Mouse (Mus musculus): Measurements from ENCODE around the gene Zfp13. TPM values are rescaled to one million over a fixed set of nuclear protein-coding genes. Genes with fewer than 3 reads are reported as not detected.
A peak's percentile ranks its signal among the peaks of the same experiment; 100 is the strongest.
"Not testable (repeated sequence)": the region's sequence is repeated elsewhere in the genome, so short reads cannot be mapped to it uniquely, and the experiment has no call there.

Gene Zfp13
- total RNA-seq, 2 experiments from 2014 or later: 2.4 to 4.1 TPM

DNA sequence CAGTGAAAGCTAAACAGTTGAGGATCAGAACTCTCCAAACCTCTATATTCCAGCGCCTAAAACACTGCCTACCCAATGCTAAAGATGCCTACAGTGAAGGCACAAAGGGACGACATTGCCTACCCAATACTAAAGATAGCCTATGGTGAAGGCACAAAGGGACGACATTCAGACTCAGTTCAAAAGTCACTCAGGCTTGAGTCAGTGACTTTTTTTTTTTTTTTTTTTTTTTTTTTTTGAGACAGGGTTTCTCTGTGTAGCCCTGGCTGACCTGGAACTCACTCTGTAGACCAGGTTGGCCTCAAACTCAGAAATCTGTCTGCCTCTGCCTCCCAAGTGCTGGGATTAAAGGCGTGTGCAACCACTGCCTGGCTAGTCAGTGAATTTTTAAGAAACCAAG lies 4.1 kb downstream of the Zfp13 start:
- intact Hi-C loops (cut with DNase I); DNase-seq: not testable (repeated sequence)

DNA sequence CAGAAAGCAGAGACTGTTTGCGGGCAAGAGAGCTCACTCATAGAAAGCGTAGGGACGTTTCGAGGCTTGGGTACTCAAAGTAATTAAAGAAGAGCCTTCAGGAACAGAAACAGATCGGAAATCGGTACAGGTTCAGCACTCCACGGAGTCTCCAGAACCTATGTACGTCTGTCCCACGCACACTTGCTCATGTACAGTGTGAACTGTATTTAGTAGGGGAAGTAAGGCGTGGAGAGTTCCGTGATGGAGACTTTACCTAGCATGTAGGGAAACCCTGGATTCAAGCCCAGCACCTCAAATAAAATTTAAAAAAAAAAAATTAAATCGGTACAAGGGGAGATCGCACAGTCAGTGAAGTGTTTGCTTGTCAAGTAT lies 6.4 kb downstream of the Zfp13 start:
- intact Hi-C loops (cut with DNase I): loop anchor here (2.0 kb wide), 1 partner anchor 28 kb away; the partner anchor contains the start of gene Zfp213
- no peak for DNase-seq

DNA sequence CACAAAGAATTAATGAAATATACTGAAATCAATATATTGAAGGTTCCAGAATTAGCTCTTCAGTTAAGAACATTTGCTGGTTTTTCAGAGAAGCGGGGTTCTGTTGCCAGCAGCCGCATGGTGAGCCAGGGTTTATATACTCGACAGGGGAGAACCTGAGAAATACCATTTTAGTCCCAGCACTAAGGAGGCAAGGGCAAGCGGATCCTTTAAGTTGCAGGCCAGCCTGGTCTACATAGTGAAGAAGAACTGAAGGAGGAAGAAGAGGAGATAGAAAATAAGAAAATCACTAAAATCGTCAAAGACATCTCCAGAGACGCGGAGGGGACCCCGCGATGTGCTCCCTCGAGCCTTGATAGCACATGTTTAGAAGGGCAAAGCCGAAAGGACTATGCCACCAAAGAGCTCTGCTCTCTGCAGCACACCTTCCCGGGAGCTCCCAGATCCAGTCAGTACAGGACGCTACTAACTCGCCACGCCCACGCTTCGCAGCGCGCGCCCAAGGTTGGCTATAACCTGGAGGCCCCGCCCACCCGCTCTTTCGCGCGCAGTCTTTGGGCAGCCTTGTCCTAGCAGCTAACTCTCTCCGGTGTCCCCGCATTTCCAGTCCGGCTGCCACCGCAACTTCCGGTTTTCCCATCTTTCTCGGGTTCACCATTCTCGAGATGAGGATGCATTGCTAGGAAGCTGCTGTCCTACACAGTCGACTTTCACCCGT lies 6.9 kb downstream of the Zfp13 start:
- DNase-seq: peak; percentile 85 to 89
- intact Hi-C loops (cut with DNase I): loop anchor here (2.0 kb wide), 1 partner anchor 28 kb away; the partner anchor contains the start of gene Zfp213

DNA sequence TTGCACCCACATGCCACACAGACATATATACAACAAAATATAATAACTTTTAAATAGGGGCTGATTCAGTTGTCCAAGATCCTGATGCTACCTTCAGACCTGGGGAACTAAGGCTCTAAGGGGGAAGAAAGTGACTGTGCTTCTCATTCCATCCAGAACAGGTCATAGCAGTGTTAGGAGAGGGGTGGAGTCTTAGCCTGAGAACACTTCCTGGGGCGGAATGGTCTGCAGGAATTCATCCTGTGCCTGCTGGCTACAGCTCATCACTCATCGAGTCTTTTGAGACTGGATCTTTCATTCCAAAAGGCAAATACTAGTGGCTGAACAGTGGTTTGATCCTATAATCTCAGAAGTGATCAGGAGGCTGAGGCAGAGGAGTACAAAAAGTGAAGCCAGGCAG lies 12.0 kb downstream of the Zfp13 start:
- intact Hi-C loops (cut with DNase I): no loop called here
- DNase-seq: no peak

DNA sequence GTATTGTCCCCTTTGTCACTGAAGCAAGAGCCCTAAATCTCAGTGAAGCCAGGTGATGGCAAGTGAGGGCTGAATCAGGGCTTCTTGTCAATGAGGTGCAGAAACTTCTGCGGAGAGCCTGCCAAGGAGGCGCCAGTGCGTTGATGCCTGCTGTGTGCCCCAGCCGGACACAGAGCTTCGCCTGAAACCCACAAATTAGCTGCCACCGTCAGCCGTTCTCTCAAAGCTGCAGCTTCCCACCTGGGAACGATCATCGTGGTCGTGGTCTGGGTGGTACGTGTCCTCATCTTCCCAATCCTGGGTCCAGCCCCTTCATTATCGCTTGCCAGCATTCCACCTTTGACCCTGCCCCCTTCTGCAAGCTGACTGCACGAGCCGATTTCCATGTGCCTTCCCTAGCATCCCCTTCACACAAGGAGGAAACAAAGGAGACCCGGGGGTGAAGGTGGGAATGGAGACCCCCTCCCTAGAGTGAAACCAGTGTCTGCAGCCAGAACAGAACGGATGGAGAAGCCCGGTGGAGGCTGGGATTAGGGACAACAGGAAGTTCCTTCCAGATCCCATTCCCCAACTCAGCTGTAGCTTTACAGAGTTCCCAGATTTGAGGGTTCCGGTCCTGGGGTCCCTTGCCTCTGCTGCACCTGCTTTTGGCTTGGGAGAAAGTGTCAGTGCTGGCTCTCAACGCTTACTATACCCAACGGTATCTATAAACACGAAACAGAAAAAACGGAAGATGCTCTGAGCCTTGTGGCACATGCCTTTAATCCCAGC lies 13.4 kb downstream of the Zfp13 start:
- peak; percentile 43 to 54 for DNase-seq
- intact Hi-C loops (cut with DNase I): loop anchor here (2.0 kb wide), 1 partner anchor 13 kb away; the partner anchor contains the start of gene Zfp13

DNA sequence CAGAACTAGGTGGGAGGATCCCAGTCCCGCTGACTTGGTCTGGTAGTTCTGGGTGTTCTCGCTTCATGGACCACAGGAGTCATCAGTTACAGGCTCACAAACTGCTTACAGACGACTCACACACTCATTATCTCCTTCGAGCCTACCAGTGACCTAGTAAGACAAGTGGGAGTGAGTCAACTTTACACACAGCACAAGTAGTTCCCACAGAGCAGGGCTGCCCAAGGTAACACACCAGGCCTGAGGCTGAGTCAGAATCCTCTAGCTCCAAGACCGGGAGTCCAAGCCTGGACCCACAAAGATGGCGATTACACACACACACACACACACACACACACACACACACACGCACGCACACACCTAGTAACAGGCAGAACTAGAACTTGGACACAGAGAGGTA lies 14.5 kb downstream of the Zfp13 start:
- intact Hi-C loops (cut with DNase I): loop anchor here (2.0 kb wide), 1 partner anchor 14 kb away; the partner anchor contains the start of gene Zfp13
- no peak for DNase-seq

DNA sequence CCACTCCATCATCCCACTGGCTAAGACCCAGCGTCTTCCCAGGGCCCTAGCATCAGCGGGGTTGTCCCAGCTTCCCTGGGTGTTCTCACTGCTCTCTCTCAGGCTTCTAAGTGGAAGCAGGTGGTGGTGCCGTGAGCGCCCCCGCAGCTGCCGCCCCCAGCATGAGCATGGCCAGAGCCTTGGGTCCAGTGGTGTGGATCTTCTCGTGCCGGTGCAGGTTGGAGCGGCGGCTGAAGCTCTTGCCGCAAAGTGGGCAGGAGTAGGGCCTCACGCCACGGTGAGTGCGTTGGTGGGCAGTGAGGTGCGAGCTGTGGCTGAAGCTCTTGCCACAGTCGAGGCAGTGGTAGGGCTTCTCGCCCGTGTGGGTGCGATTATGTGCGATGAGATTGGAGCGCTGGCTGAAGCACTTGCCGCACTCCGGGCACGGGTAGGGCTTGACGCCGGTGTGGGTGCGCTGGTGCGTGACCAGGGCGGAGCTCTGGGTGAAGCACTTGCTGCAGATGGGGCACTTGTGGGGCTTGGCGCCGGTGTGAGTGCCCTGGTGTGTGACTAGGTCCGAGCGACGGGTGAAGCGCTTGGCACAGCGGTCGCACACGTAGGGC lies 23.2 kb downstream of the Zfp13 start:
- intact Hi-C loops (cut with DNase I): no loop called here
- no peak for DNase-seq

DNA sequence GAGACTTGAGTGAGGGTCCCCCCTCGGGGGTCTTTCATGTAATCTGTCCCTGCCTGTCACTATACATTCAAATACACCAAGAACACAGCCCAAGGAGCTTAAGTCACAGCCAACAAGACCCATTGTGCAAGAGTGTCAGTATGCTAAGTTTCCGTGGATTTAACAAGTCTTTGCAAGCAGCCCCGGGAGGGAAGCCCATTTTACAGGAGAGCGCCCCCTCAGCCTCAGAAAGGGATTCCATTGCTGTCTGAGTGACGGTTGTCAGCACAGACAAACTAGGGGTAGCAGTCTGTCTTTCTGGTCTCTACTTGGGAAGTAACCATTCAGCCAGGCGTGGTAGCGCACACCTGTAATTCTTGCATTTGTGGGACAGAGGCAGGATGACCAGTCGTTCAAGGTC lies 25.2 kb downstream of the Zfp13 start:
- DNase-seq: no peak
- intact Hi-C loops (cut with DNase I): no loop called here

DNA sequence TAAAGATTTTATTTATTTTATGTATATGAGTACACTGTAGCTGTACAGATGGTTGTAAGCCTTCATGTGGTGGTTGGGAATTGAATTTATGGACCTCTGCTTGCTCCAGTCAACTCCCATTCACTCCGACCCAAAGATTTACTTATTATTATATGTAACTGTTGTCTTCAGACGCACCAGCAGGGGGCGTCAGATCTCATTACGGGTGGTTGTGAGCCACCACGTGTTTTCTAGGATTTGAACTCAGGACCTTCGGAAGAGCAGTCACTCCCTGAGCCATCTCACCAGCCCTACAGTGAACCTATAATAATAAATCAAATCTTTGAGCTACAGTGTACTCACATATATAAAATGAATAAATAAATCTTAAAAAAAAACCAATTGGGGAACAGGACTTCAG lies 27.2 kb downstream of the Zfp13 start:
- intact Hi-C loops (cut with DNase I): no loop called here
- DNase-seq: no peak

DNA sequence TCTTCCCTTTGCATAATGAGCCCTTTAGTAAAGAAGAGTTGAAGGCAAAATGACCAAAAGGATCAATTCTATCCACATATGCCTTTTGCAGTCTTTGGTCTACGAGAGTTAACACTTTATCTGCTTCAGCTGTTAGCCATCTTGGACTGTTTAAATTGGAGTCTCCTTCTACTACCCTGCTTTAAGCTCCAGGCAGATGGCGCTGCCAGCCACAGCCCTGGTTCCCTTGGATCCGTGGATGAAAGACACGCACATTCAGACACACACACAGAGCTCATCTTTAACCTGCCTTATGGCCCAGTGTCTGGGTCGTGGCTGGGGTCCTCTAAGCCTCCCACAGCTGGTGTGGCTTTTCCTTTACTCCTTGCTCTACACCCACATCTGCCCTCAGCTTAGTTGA lies 28.2 kb downstream of the Zfp13 start:
- no peak for DNase-seq
- intact Hi-C loops (cut with DNase I): loop anchor here (2.0 kb wide), 3 partner anchors 32 to 136 kb away; no protein-coding TSS in a partner anchor

DNA sequence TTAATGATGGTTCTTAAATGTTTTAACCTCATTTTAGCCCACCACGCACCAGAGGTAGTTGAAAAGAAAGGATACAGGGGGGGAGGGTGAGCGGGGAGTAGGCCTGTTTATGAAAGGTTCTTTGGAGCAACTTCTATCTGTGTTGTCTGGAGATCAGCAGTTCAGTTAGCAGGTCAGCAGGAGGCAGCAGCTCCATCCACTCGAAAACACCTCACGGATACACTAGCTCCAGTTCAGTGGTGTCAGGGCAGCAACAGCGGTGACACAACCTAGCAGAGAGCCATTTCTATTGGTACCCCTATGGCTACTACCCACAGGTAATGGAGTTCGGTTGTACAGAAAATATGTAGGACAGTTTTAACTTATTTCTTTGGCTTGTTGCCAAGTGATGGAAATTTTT lies 29.3 kb downstream of the Zfp13 start:
- peak; percentile 40 to 50 for DNase-seq

DNA sequence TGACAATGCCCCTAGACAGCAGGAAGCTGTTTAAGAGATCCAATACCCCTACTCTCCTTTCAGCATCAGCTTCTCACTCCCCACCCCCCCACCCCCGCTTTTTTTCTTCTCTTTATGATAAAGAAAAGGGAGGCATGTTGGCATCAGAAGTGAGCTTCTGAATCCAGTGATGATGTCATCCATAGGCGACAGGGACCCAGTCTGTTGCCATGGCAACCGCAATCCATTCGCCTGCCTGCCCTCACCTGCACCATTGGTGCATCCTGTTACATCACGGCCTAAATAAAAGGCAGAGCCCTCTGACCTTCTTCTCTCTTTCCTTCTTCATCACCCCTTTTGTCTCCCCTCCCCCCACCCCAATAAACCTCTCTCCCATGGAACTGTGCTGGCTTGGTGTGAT lies 30.9 kb downstream of the Zfp13 start:
- no peak for DNase-seq
- intact Hi-C loops (cut with DNase I): no loop called here

More for the DNA sequence above, 29.3 kb downstream of the Zfp13 start:
- intact Hi-C loops (cut with DNase I): loop anchor here (1.0 to 2.0 kb wide), 4 partner anchors 33 to 137 kb away; no protein-coding TSS in a partner anchor

DNA sequence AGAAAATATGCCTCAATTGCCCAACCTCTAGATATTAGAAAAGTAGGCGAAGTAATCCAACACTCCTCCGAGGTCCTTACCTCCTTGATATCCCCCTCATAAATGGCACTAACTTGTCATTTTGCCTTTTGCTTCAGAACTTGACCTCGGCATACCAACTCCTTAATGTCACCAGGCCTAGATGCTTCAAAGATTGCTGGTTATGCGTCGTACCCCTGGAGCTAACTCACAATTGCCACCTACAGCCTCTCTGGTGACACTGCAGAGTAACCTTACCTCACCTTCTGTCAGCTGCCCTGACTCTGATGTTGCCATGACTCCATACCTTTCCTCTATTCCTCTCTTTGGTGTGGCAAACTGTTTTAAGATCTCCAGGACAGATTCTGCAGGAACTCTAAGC lies 32.5 kb downstream of the Zfp13 start:
- no peak for DNase-seq
- intact Hi-C loops (cut with DNase I): no loop called here

DNA sequence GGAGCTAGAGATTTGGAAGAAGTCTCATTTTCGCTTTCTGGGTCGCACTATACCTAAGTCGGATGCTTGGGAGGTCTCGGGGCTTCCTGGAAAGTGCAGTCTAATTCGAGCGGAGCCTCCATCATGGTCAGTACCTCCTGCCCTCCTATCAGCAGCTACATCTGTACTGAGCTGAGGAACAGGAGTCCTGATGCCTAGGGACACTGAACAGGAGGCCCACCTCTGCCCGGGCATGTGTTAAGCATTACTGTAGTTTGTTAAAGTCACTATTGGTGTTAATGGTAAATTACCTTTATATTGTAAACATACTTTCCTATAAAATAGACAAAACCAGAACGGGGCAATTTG lies 34.9 kb downstream of the Zfp13 start:
- no peak for DNase-seq
- intact Hi-C loops (cut with DNase I): loop anchor here (2.0 kb wide), 2 partner anchors 18 to 28 kb away; no protein-coding TSS in a partner anchor

DNA sequence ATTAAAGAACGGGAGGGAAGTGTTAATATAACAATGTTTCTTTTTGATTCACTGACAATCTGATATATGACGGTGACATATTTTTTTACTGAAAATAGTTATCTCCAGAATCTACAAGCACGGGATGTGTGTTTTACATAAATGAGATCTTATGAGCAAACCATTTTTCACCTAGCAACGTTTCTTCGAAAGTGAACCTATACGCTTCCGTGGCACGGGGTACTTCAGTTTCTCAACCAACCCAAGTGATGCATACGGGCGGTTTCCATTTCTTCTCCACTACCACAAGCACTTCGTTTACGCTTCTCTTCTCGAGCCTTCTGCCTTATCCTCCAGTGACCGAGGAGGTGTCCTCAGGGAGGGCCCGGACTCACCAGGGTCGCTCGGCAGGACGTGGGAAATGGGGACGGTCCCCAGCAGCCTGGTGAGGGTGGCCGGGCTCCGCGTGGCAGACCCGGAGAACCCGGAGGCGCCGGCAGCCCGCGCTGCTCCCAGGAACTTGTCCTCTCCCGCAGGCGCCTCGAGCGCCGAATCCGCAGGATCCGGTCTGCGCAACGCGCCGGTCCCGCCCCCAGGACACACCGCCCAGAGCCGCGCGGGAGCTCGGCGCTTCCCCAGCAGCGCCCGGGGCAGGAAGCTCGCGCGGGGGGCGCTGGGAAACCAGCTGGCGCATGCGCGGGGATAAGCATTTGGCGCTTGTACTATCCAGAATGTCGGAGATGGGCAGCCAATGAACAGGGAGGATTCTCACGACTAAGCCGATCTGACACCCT lies 35.5 kb downstream of the Zfp13 start, which contains the start of gene Zfp213:
TSS of gene Zfp213 (minus strand) at position 644 of the 773 bp plus-strand sequence.
- peak; percentile 95 to 96 for DNase-seq
- intact Hi-C loops (cut with DNase I): loop anchor here (2.0 kb wide), 2 partner anchors 17 to 29 kb away; no protein-coding TSS in a partner anchor

DNA sequence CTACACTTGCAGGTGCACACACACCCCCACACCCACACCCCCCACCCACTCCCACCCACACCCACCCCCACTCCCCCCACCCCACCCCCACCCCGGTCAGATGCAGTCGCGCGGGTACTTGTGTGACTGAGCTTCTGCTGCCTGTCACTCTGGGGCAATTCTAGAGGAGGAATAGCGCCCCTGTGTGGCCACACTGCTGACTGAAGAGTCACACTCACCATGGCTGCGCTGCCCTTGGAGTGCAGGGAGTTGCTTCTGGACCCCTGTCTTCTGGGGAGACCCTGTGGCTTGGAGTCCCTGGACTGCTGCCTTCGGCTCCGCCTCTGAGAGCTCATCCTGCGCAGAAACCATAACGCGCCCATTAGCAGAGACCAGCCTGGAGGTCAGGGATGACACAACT lies 39.5 kb downstream of the Zfp13 start:
- intact Hi-C loops (cut with DNase I): no loop called here
- DNase-seq: peak in 1 of 2 experiments; percentile 32

DNA sequence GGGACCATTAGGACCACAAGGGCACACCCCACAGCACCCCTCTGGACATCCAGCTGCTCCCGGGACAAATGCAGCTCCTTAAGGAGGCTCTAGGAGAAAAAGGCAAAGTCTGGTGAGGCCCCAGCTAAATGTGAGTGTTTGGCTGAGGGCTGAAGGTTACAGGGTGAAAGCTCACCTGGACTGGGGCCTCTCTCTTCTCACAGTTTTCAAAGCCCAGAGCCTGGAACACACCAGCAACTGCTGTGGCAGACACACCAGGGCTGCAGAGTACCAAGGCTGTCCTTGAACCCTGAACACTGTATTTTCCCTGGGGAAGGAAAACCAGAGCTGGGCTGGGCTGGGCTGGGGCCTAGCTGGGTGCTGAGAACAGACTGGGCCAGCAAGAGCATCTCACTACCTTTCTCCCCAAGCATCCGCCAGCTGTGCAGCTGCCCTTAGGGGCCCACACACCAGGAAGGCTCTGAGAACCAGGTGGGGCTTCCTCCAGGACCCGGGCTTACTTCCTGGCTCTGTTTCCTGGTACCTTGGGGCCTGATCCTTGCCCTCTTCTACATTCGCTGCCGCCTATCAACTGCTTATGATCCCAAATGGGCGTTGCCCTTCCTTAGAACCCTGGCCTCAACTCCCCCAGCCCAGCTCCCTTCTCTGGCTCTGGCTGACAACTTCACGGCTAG lies 43.9 kb downstream of the Zfp13 start:
- no peak for DNase-seq
- intact Hi-C loops (cut with DNase I): no loop called here

DNA sequence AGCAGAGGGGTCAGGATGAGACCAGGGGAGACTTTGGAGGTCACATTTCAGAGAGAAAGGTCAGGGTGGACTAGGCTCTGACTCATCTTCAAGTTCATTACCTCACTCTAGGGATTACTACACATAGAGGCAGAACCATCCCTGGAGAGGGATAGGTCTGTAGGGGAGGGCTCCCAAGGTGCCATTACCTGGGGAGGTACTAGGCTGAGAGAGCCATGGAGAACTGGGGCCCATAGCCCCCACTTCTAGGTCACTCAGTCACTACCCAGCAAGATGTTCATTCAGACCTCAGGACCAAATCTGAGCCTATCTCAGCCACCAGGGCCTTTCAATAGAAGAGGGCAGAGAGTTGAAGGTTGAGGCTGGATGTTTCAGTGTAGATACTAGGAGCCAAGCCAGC lies 45.0 kb downstream of the Zfp13 start:
- intact Hi-C loops (cut with DNase I): no loop called here

DNA sequence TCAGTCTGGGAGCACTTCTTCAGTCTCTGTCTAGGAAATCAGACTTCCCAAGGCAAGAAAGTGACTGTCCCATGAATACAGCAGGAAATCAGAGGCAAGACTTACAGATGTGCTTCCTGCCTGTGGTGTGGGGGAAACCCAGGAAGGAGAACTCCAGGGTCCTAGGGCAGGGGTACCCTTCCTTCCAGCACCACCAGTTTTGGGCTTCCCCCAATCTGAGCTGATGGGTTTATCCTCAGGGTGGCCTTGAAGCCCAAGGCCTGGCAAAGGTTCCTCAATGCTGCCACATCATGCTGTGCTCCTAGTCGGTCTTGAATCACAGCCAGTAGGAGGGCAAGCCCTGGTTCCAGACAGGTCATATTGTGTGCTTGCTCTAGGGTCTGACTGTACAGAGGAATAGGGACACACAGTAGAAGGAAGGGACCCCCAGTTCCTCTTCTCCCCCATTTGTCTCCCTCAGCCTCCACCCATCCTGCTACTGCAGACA lies 45.6 kb downstream of the Zfp13 start:
- intact Hi-C loops (cut with DNase I): no loop called here
- DNase-seq: no peak

More for the DNA sequence above, 45.0 kb downstream of the Zfp13 start:
- DNase-seq: no peak

Measured in heart, postnatal 36 days (tissue).